Mouse (Mus musculus): ENCODE measurements around the gene Bank1. TPM values are rescaled to one million over a fixed set of nuclear protein-coding genes. Genes with fewer than 3 reads are reported as not detected.

Bank1 gene
- total and polyA plus RNA-seq, 3 experiments, result not detected

DNA sequence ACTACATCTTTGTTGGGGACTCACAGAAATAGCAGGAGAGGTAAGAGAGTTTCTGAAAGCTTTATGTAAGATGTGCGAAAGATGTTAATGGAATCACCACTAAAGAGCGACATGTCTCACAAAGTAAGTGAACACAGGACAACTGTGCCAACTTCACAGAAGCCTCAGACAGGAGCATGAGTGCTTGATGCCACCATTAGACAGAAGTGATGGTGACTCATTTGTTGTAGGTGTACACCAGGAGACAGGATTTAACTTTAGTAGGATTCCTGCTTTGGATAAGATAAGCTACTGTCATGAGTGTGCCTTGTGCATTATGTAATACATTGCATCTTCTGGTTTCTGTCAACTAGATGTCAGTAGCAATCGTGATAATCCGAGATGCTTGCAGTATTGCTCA, 74.3 kb downstream of the Bank1 start:
- H3K4me3 ChIP-seq (ENCODE audit: control insufficient read depth in 1 of 2, insufficient read depth in 1 of 2, low read depth in 2 of 2, low read length in 2 of 2), result no peak overlapping the region

GRCm38 (mm10) chr3:136247331-136247730, 78.5 kb downstream of the Bank1 start:
- H3K27me3 ChIP-seq (ENCODE audit: control insufficient read depth in 1 of 2, insufficient read depth in 2 of 2, low read length in 2 of 2), result no peaks in the 10 kb centered on the region
- no peak overlapping the region for H3K4me3 ChIP-seq (ENCODE audit: control insufficient read depth in 1 of 2, insufficient read depth in 1 of 2, low read depth in 2 of 2, low read length in 2 of 2)
- no peaks in the 10 kb centered on the region for H3K79me2 ChIP-seq (ENCODE audit: control insufficient read depth, insufficient read depth, low read length, poor library complexity)
- H3K27ac ChIP-seq (ENCODE audit: control insufficient read depth, low read depth, low read length), result no peak overlapping the region
- DNase-seq (ENCODE audit: low read depth, low spot score), result no peak
- H3K9ac ChIP-seq (ENCODE audit: control insufficient read depth, low read depth, low read length, poor library complexity, severe bottlenecking), result no peak overlapping the region
- no peaks in the 10 kb centered on the region for H3K9me3 ChIP-seq (replicated peaks; ENCODE audit: insufficient read depth, low read length)
- H3K36me3 ChIP-seq (ENCODE audit: control insufficient read depth in 1 of 2, insufficient read depth in 2 of 2, low read length in 2 of 2), result peaks cover 0 to 6% of the 10 kb centered on the region in 2 experiments; a peak in 2 of 4 replicates
- H3K4me1 ChIP-seq (ENCODE audit: control insufficient read depth in 1 of 2, insufficient read depth in 2 of 2, low read length in 2 of 2), result 0 out of 4 replicates have a peak, but pooled peaks cover 0 to 2% of the 10 kb centered on the region in 2 experiments
- no peak for TF ChIP-seq POLR2AphosphoS5 (IDR thresholded peaks at IDR 0.05; ENCODE audit: borderline replicate concordance, low read depth, low read length)
- TF ChIP-seq MEF2A (IDR thresholded peaks at IDR 0.05; ENCODE audit: extremely low read depth, insufficient replicate concordance, low read depth, low read length, poor library complexity, severe bottlenecking), result no peak
- TF ChIP-seq CTCF (IDR thresholded peaks at IDR 0.05 in 2 of 3, conservative IDR thresholded peaks at IDR 0.05 in 1 of 3; ENCODE audit: control insufficient read depth in 1 of 3, insufficient read depth in 1 of 3, low read depth in 2 of 3, low read length in 3 of 3, poor library complexity in 1 of 3, severe bottlenecking in 1 of 3), result no peak
- TF ChIP-seq HCFC1 (IDR thresholded peaks at IDR 0.05; ENCODE audit: low read depth, low read length), result no peak
- no peak for TF ChIP-seq TAL1 (IDR thresholded peaks at IDR 0.05; ENCODE audit: low read length)
- no peak for TF ChIP-seq MAFK (IDR thresholded peaks at IDR 0.05; ENCODE audit: borderline replicate concordance, low read depth, low read length)
- TF ChIP-seq NRF1 (IDR thresholded peaks at IDR 0.05; ENCODE audit: insufficient read depth, low read depth, low read length, poor library complexity, severe bottlenecking), result no peak
- no peak for TF ChIP-seq USF2 (IDR thresholded peaks at IDR 0.05; ENCODE audit: borderline replicate concordance in 1 of 2, insufficient read depth in 1 of 2, low read depth in 1 of 2, low read length in 2 of 2)
- TF ChIP-seq MYC (IDR thresholded peaks at IDR 0.05; ENCODE audit: low read depth, low read length), result no peak
- TF ChIP-seq ZNF384 (IDR thresholded peaks at IDR 0.05; ENCODE audit: low read depth, low read length), result no peak
- TF ChIP-seq E2F4 (IDR thresholded peaks at IDR 0.05; ENCODE audit: borderline replicate concordance, low read depth, low read length), result no peak
- no peak for TF ChIP-seq MAZ (IDR thresholded peaks at IDR 0.05; ENCODE audit: low read depth, low read length)

More for the DNA sequence above, 74.3 kb downstream of the Bank1 start:
- Histone ChIP-seq H3K79me2 (ENCODE audit: control insufficient read depth, insufficient read depth, low read length, poor library complexity) (no peaks in the 10 kb centered on the region), H3K36me3 (ENCODE audit: control insufficient read depth in 1 of 2, insufficient read depth in 2 of 2, low read length in 2 of 2) (peaks cover 0 to 13% of the 10 kb centered on the region in 2 experiments; a peak in 2 of 4 replicates), H3K4me1 (ENCODE audit: control insufficient read depth in 1 of 2, insufficient read depth in 2 of 2, low read length in 2 of 2) (peaks cover 0 to 4% of the 10 kb centered on the region in 2 experiments; a peak in 1 of 4 replicates), H3K9me3 (replicated peaks; ENCODE audit: insufficient read depth, low read length) (no peaks in the 10 kb centered on the region), H3K27ac (ENCODE audit: control insufficient read depth, low read depth, low read length) (no peak overlapping the region), H3K27me3 (ENCODE audit: control insufficient read depth in 1 of 2, insufficient read depth in 2 of 2, low read length in 2 of 2) (no peaks in the 10 kb centered on the region), H3K9ac (ENCODE audit: control insufficient read depth, low read depth, low read length, poor library complexity, severe bottlenecking) (no peak overlapping the region)
- no peak for DNase-seq (ENCODE audit: low read depth, low spot score)
- TF ChIP-seq ZNF384 (IDR thresholded peaks at IDR 0.05; ENCODE audit: low read depth, low read length) (no peak), POLR2AphosphoS2 (IDR thresholded peaks at IDR 0.05; ENCODE audit: low read length) (no peak), GATA1 (IDR thresholded peaks at IDR 0.05; ENCODE audit: low read depth, low read length) (no peak), USF2 (IDR thresholded peaks at IDR 0.05; ENCODE audit: borderline replicate concordance in 1 of 2, insufficient read depth in 1 of 2, low read depth in 1 of 2, low read length in 2 of 2) (no peak)
